Mouse (Mus musculus): ENCODE measurements at regions not wholly inside any gene's neighbourhood (a gene's known extent, or its start where the extent isn't known, plus 50 kb on each side); places are given as distances from the start of the nearest gene placed in this dataset.

GRCm38 (mm10) chr5:120270887-120271616 lies 154.8 kb downstream of the Rbm19 start:
- Histone ChIP-seq H3K9me3 (ENCODE audit: control insufficient read depth, insufficient read depth, low read depth, low read length) (no peaks in the 10 kb centered on the region), H3K36me3 (ENCODE audit: control insufficient read depth, insufficient read depth, low read length, poor library complexity, severe bottlenecking) (no peaks in the 10 kb centered on the region), H3K4me3 (ENCODE audit: insufficient read depth in 1 of 2, low read depth in 1 of 2, low read length in 2 of 2, poor library complexity in 1 of 2, severe bottlenecking in 1 of 2) (no peak overlapping the region), H3K27ac (ENCODE audit: insufficient read depth, low read depth, low read length, poor library complexity, severe bottlenecking) (no peak overlapping the region), H3K9ac (ENCODE audit: insufficient read depth, low read depth, low read length, poor library complexity, severe bottlenecking) (no peak overlapping the region), H3K4me1 (ENCODE audit: control insufficient read depth in 2 of 2, insufficient read depth in 2 of 2, low read length in 2 of 2, poor library complexity in 1 of 2) (no peaks in the 10 kb centered on the region; a peak in 1 of 4 replicates)
- in situ Hi-C loops (cut with MboI; ENCODE audit: low sequenced_read_pairs in 2 of 2, unreplicated experiment in 2 of 2), result no loop called here
- TF ChIP-seq CHD2 (IDR thresholded peaks at IDR 0.05; ENCODE audit: low read depth, low read length), result no peak
- TF ChIP-seq MAFK (IDR thresholded peaks at IDR 0.05; ENCODE audit: insufficient read depth, low read depth, low read length), result no peak
- TF ChIP-seq HCFC1 (IDR thresholded peaks at IDR 0.05; ENCODE audit: borderline replicate concordance, insufficient read depth, low read length), result no peak
- no peak for TF ChIP-seq ZC3H11A (IDR thresholded peaks at IDR 0.05; ENCODE audit: borderline replicate concordance, low read depth, low read length)
- TF ChIP-seq ZNF384 (IDR thresholded peaks at IDR 0.05; ENCODE audit: low read depth, low read length), result no peak
- no peak for DNase-seq (ENCODE audit: low read depth, low spot score)

GRCm38 (mm10) chr5:120276229-120276628 lies 155.3 kb upstream of the Lhx5 start:
- DNase-seq (ENCODE audit: low read depth, low spot score), result no peak

GRCm38 (mm10) chr5:120280321-120280720 lies 151.2 kb upstream of the Lhx5 start:
- no peak for DNase-seq (ENCODE audit: low read depth, low spot score)
- H3K4me3 ChIP-seq (ENCODE audit: insufficient read depth in 1 of 2, low read depth in 1 of 2, low read length in 2 of 2, poor library complexity in 1 of 2, severe bottlenecking in 1 of 2), result no peak overlapping the region; a peak in 1 of 4 replicates
- no peaks in the 10 kb centered on the region for H3K36me3 ChIP-seq (ENCODE audit: control insufficient read depth, insufficient read depth, low read length, poor library complexity, severe bottlenecking)
- H3K4me1 ChIP-seq (ENCODE audit: control insufficient read depth in 2 of 2, insufficient read depth in 2 of 2, low read length in 2 of 2, poor library complexity in 1 of 2), result peaks cover 0 to 13% of the 10 kb centered on the region in 2 experiments; a peak in 1 of 4 replicates
- H3K9ac ChIP-seq (ENCODE audit: insufficient read depth, low read depth, low read length, poor library complexity, severe bottlenecking), result no peak overlapping the region
- H3K27ac ChIP-seq (ENCODE audit: insufficient read depth, low read depth, low read length, poor library complexity, severe bottlenecking), result no peak overlapping the region
- no peaks in the 10 kb centered on the region for H3K9me3 ChIP-seq (ENCODE audit: control insufficient read depth, insufficient read depth, low read depth, low read length)
- no peak for TF ChIP-seq MAFK (IDR thresholded peaks at IDR 0.05; ENCODE audit: insufficient read depth, low read depth, low read length)
- TF ChIP-seq ZC3H11A (IDR thresholded peaks at IDR 0.05; ENCODE audit: borderline replicate concordance, low read depth, low read length), result no peak
- in situ Hi-C loops (cut with MboI; ENCODE audit: low sequenced_read_pairs in 2 of 2, unreplicated experiment in 2 of 2), result no loop called here

More at GRCm38 (mm10) chr5:120276229-120276628, 155.3 kb upstream of the Lhx5 start:
- Histone ChIP-seq H3K4me1 (ENCODE audit: control insufficient read depth in 2 of 2, insufficient read depth in 2 of 2, low read length in 2 of 2, poor library complexity in 1 of 2) (peaks cover 0 to 8% of the 10 kb centered on the region in 2 experiments; a peak in 1 of 4 replicates), H3K4me3 (ENCODE audit: insufficient read depth in 1 of 2, low read depth in 1 of 2, low read length in 2 of 2, poor library complexity in 1 of 2, severe bottlenecking in 1 of 2) (no peak overlapping the region), H3K36me3 (ENCODE audit: control insufficient read depth, insufficient read depth, low read length, poor library complexity, severe bottlenecking) (no peaks in the 10 kb centered on the region), H3K9me3 (ENCODE audit: control insufficient read depth, insufficient read depth, low read depth, low read length) (no peaks in the 10 kb centered on the region), H3K9ac (ENCODE audit: insufficient read depth, low read depth, low read length, poor library complexity, severe bottlenecking) (no peak overlapping the region), H3K27ac (ENCODE audit: insufficient read depth, low read depth, low read length, poor library complexity, severe bottlenecking) (no peak overlapping the region)
- TF ChIP-seq MAFK (IDR thresholded peaks at IDR 0.05; ENCODE audit: insufficient read depth, low read depth, low read length), result no peak
- TF ChIP-seq HCFC1 (IDR thresholded peaks at IDR 0.05; ENCODE audit: borderline replicate concordance, insufficient read depth, low read length), result no peak
- in situ Hi-C loops (cut with MboI; ENCODE audit: low sequenced_read_pairs in 2 of 2, unreplicated experiment in 2 of 2), result no loop called here

GRCm38 (mm10) chr5:120280991-120281602 lies 150.4 kb upstream of the Lhx5 start:
- H3K36me3 ChIP-seq (ENCODE audit: control insufficient read depth, insufficient read depth, low read length, poor library complexity, severe bottlenecking), result no peaks in the 10 kb centered on the region
- DNase-seq (ENCODE audit: low read depth, low spot score), result no peak
- no peak overlapping the region for H3K27ac ChIP-seq (ENCODE audit: insufficient read depth, low read depth, low read length, poor library complexity, severe bottlenecking)
- no peaks in the 10 kb centered on the region for H3K9me3 ChIP-seq (ENCODE audit: control insufficient read depth, insufficient read depth, low read depth, low read length)
- TF ChIP-seq ZC3H11A (IDR thresholded peaks at IDR 0.05; ENCODE audit: borderline replicate concordance, low read depth, low read length), result no peak
- no peak for TF ChIP-seq HCFC1 (IDR thresholded peaks at IDR 0.05; ENCODE audit: borderline replicate concordance, insufficient read depth, low read length)
- no peak for TF ChIP-seq CHD2 (IDR thresholded peaks at IDR 0.05; ENCODE audit: low read depth, low read length)
- no peak for TF ChIP-seq ZNF384 (IDR thresholded peaks at IDR 0.05; ENCODE audit: low read depth, low read length)
- TF ChIP-seq MAFK (IDR thresholded peaks at IDR 0.05; ENCODE audit: insufficient read depth, low read depth, low read length), result no peak
- in situ Hi-C loops (cut with MboI; ENCODE audit: low sequenced_read_pairs in 2 of 2, unreplicated experiment in 2 of 2), result no loop called here
- no peak overlapping the region for H3K4me3 ChIP-seq (ENCODE audit: insufficient read depth in 1 of 2, low read depth in 1 of 2, low read length in 2 of 2, poor library complexity in 1 of 2, severe bottlenecking in 1 of 2)
- peaks cover 0 to 13% of the 10 kb centered on the region in 2 experiments; a peak in 1 of 4 replicates for H3K4me1 ChIP-seq (ENCODE audit: control insufficient read depth in 2 of 2, insufficient read depth in 2 of 2, low read length in 2 of 2, poor library complexity in 1 of 2)
- no peak overlapping the region for H3K9ac ChIP-seq (ENCODE audit: insufficient read depth, low read depth, low read length, poor library complexity, severe bottlenecking)

All from ES-E14 (cell line).